Mouse (Mus musculus): Measurements from ENCODE around the gene Cdh3.
"Not testable (repeated sequence)": the region's sequence is repeated elsewhere in the genome, so short reads cannot be mapped to it uniquely, and the experiment has no call there.

The Cdh3 gene

GRCm38 (mm10) chr8:106571551-106572172 lies 61.0 kb downstream of the Cdh3 start:
- DNase-seq (ENCODE audit: low spot score in 2 of 2): no peak

GRCm38 (mm10) chr8:106572175-106572574 lies 61.5 kb downstream of the Cdh3 start:
- DNase-seq (ENCODE audit: low spot score in 2 of 2): not testable (repeated sequence)

- not testable (repeated sequence) for DNase-seq (ENCODE audit: low spot score in 2 of 2)
These were observed 62.5 kb downstream of the Cdh3 start, which contains the start of gene Gm10073 for GRCm38 (mm10) chr8:106573168-106573567. Gene Gm10073, minus strand, starts transcription at chr8:106573461.

- no peak for DNase-seq (ENCODE audit: low spot score in 2 of 2)
These were observed 63.6 kb downstream of the Cdh3 start for GRCm38 (mm10) chr8:106574283-106574682.

DNA sequence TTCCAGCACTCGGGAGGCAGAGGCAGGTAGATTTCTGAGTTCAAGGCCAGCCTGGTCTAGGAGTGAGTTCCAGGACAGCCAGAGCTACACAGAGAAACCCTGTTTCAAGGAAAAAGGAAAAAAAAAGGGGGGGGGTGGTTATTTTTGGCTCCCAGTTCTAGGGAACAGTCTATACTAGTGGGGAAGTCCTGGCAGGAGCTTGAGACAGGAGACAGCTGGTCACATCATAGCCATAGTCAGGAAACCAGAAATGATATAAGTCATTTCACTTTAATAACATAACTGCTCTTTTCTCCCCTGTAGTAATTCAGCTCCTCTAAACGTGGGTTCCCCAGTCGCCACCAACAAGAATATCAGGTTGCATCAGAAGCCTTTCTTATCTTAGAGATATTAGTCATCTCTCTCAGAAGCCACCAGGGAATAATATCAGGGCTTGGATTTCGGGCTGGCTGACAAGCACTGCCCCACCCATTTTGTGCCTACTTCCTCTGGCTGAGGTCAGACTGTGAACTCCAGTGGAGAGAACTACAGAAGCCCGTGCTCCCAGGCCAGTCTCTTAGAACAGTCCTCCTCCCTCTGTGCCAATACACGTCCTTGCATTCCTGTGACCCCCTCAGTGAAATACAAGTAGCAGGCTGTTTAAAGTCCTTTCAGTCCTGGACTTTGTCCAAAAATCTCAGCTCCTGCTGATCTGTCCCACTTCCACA lies 66.3 kb downstream of the Cdh3 start:
- no peak for DNase-seq (ENCODE audit: low spot score in 2 of 2)

- DNase-seq (ENCODE audit: low spot score in 2 of 2): no peak
These were observed 68.8 kb downstream of the Cdh3 start for GRCm38 (mm10) chr8:106579510-106579909.

DNA sequence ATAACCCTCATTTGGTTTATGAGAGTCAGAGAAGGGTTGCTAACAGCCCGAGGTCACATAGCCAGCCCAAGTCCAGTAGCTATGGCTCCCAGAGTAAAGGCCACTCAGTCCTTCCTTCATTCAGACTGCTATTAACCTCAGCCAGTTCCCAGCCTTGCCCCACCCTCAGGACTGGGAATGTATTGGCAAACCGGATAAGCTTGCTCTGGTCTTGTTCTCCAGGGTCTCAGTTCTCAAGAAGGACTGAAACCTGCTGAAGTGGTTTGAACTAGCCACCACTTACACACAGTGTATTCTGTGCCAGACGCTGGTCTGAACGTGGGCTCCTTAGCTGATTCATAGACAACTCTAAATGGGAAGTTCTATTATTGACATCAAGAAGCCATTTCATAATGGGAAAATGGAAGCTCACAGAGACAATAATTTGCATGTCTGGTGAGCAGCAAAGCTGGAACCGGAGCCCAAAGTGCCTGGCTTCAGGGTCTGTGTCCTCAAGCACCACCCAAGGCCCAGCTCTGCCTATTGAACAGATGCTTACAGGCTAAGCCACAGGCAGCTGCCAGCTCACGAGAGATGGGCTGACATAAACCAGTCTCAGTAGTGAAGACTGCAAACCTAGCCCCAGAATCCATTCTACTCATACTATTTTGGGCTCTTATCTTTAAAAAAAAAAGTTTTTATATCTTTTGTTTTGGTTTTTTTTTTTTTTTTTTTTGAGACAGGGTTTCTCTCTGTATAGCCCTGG lies 70.8 kb downstream of the Cdh3 start:
- DNase-seq (ENCODE audit: low spot score in 2 of 2): no peak

DNA sequence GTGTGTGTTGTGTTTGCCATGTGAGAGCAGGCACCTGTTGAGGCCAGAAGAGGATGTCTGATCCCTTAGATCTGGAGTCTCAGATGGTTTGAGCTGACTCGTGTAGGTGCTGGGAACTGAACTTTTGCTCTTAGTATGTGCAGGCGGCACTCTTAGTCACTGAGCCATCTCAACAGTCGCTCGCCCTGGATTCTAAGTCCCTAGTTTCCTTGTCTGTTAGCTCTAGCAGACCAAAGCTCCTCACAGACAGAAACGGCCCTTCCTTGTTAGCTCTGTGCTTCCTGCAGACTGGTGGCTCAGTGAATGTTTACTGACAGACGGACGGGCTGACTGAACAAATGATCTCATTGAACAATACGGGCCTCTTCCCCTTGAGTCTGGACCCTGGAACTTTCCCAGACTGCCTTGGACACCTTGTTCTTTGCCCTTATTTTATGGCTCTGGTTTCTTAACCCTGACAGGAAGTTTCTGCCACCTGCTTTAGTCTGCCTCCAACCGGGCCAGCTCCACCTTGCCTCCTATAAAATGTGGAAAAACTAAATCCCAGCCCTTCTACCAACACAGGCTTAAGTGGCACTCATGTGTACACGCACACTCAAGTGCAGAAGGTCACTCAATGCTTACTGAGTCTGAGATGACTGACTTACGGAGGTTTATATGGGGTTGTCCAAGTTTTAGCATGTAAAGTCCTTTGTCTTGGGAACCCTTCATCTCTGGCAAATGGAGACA lies 74.4 kb downstream of the Cdh3 start:
- DNase-seq (ENCODE audit: low spot score in 2 of 2): no peak

GRCm38 (mm10) chr8:106585671-106586037 lies 75.0 kb downstream of the Cdh3 start:
- DNase-seq (ENCODE audit: low spot score in 2 of 2): no peak

GRCm38 (mm10) chr8:106586896-106587295 lies 76.2 kb downstream of the Cdh3 start:
- no peak for DNase-seq (ENCODE audit: low spot score in 2 of 2)

DNA sequence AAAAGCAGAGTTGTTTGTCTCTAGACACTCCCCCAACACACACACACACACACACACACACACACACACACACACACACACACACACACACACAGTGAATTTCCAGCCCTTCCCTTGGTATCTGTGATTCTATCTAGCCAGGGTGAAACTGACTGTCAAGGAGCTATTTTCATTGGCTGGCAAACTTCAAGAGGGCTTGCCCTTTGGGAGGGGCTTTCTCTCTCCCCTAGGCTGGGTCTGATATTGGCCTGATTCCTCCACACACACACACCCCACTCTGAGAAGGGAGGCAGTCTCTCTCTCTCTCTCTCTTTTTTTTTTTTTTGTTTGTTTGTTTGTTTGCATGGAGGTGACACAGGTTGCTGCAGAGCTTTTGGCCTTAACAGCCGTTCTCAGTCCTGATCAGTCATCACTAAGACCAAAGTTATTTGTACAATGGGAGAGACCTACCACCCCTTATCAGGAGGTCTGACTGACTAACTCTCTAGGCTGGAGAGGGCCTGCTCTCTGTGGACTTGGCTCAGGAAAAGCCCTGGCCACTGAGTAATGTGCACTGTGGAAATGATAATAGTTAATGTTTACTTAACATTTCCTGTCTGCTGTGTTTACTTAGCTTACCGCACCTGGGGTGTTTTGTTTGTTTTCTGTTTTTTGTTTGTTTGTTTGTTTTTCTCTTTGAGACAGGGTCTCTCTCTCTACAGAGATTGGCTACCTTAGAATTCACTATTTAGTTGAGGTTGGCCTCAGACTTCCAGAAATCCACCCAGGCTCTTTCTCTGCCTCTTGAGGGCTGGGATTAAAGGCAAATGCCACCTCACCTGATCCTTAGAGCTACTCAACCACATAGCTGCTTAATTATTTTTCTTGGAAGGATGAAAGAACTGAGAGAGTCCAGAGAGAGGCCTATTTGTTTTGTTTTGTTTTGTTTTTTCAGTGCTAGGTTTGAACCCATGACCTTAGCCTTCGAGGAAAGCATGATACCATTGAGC lies 78.0 kb downstream of the Cdh3 start:
- DNase-seq (ENCODE audit: low spot score in 2 of 2): no peak

DNA sequence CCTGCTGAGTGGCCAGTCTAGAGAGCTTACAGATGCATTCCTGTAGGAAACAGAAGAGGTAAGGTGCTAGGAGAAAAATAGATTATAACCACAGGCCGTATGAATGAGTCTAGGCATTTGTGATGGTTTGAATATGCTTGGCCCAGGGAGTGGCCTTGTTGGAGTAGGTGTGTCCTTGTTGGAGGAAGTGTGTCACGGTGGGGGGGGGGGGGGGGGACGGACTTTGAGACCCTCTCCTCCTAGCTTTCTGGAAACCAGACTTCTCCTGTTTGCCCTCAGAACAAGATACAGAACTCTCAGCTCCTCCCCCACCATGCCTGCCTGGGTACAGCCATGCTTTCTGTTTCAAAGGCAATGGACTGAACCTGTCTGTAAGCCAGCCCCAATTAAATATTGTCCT lies 81.8 kb downstream of the Cdh3 start:
- DNase-seq (ENCODE audit: low spot score in 2 of 2): no peak

DNA sequence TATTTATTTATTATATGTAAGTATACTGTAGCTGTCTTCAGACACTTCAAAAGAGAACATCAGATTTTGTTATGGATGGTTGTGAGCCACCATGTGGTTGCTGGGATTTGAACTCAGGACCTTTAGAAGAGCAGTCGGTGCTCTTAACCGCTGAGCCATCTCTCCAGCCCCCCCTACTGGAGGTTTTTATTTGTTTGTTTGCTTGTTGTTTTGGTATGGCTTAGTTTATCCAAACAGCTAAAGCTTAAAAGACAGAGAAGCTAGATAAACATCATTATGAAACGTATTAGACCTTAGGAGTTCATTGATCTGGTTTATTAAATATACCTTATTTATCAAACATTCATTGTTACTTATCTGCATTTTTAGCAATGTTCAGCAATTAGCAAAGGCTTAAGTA lies 84.9 kb downstream of the Cdh3 start:
- DNase-seq (ENCODE audit: low spot score in 2 of 2): not testable (repeated sequence)

GRCm38 (mm10) chr8:106597067-106597466 lies 86.4 kb downstream of the Cdh3 start:
- DNase-seq (ENCODE audit: low spot score in 2 of 2): no peak

- no peak for DNase-seq (ENCODE audit: low spot score in 2 of 2)
These were observed 88.7 kb downstream of the Cdh3 start for GRCm38 (mm10) chr8:106599265-106599979.

- DNase-seq (ENCODE audit: low spot score in 2 of 2): peak; percentile 5 to 14
These were observed 92.6 kb downstream of the Cdh3 start, which contains the start of gene Cdh1 for GRCm38 (mm10) chr8:106603131-106603819. Gene Cdh1, plus strand, starts transcription at chr8:106603351.

- DNase-seq (ENCODE audit: low spot score in 2 of 2): no peak
These were observed 93.2 kb downstream of the Cdh3 start for GRCm38 (mm10) chr8:106603933-106604332.

DNA sequence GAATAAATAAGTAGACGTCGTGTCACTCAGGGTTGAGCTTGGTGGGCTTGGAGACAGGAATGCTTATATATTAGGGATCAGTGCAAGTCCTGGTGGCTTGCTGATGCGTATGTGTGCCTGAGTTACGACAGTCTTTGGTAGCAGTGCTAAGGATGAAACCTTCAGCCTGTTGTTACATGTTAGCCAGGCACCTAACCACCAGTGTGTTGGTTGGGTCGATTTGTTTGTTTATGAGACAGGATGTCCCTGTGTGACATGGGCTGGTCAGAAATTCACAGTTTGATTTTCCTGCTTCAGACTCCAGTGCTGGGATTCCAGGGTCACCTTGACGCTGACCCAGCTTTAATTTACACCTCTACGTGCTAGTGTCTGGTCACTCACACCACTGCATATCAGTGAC lies 95.0 kb downstream of the Cdh3 start:
- DNase-seq (ENCODE audit: low spot score in 2 of 2): no peak

DNA sequence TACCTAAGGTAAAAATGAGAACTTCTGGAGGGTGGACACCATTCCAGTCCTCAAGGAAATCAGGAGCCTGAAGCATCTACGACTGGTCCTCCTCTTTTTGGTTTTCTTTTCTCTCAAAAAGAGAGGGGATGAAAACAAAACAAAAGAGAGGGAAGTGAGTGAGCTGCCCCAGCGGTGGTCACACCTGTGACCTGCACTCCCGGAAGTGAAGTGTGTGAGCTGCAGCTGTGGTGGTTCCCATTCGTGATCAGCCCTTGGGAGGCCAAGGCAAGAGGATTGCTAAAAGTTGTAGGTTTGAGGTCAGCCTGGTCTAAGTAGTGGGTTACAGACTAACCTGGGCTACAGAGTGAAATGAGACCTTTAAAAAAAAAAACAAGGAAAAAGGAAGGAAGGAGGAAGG lies 95.4 kb downstream of the Cdh3 start:
- DNase-seq (ENCODE audit: low spot score in 2 of 2): no peak

Data from frontal cortex, postnatal 36 days (tissue).